Mouse (Mus musculus) MEL (cell line): ENCODE results near the gene Zfp92. TPM values are rescaled to one million over a fixed set of nuclear protein-coding genes. Genes with fewer than 3 reads are reported as not detected.

ENCODE experiments used
- DNase-seq: peaks from one replicate; pipeline ENCODE4 v3.0.0; 2011; ENCODE audit warnings: low read depth, low spot score
- H3K27ac ChIP-seq: 2 replicates; pipeline ENCODE4 v1.5.1; 2012; ENCODE audit warnings: low read depth, mild to moderate bottlenecking, control low read depth, low read length, moderate library complexity; ENCODE audit not compliant: control insufficient read depth
- H3K27me3 ChIP-seq, 2 experiments: fragments of 150-350 bp in 1 of 2; sonication (generic) in 1 of 2; 2 replicates each; pipeline ENCODE4 v1.6.1; 2012; ENCODE audit warnings: low read length in 2 of 2, mild to moderate bottlenecking in 2 of 2, improper control_type of control experiment in 1 of 2, moderate library complexity in 1 of 2; ENCODE audit not compliant: insufficient read depth in 2 of 2, control insufficient read depth in 1 of 2
- H3K36me3 ChIP-seq, 2 experiments: 2 replicates each; pipeline ENCODE4 v1.6.1; 2012 to 2014; ENCODE audit warnings: low read length in 2 of 2, improper control_type of control experiment in 1 of 2, inconsistent platforms in 1 of 2, mild to moderate bottlenecking in 1 of 2; ENCODE audit not compliant: insufficient read depth in 2 of 2, control insufficient read depth in 1 of 2
- H3K4me1 ChIP-seq, 2 experiments: fragments of 150-350 bp in 1 of 2; sonication (generic) in 1 of 2; 2 replicates each; pipeline ENCODE4 v1.6.1; 2012; ENCODE audit warnings: low read length in 2 of 2, improper control_type of control experiment in 1 of 2, mild to moderate bottlenecking in 1 of 2; ENCODE audit not compliant: insufficient read depth in 2 of 2, control insufficient read depth in 1 of 2
- H3K4me3 ChIP-seq, 2 experiments: fragments of 150-350 bp in 1 of 2; sonication (generic) in 1 of 2; 2 replicates each; pipeline ENCODE4 v1.5.1; 2012; ENCODE audit warnings: low read depth in 2 of 2, low read length in 2 of 2, mild to moderate bottlenecking in 2 of 2, moderate library complexity in 2 of 2, control low read depth in 1 of 2, improper control_type of control experiment in 1 of 2; ENCODE audit not compliant: control insufficient read depth in 1 of 2, insufficient read depth in 1 of 2
- H3K79me2 ChIP-seq: 2 replicates; pipeline ENCODE4 v1.6.1; 2012; ENCODE audit warnings: mild to moderate bottlenecking, low read length, moderate library complexity; ENCODE audit not compliant: control insufficient read depth, poor library complexity, insufficient read depth
- H3K9ac ChIP-seq: 2 replicates; pipeline ENCODE4 v1.6.1; 2012; ENCODE audit warnings: low read depth, mild to moderate bottlenecking, control low read depth, low read length, moderate library complexity; ENCODE audit not compliant: control insufficient read depth, poor library complexity, severe bottlenecking
- H3K9me3 ChIP-seq: fragments of 150-350 bp; sonication (generic); replicated peaks from 2 replicates; pipeline ENCODE4 v1.6.1; 2012; ENCODE audit warnings: mild to moderate bottlenecking, low read length, improper control_type of control experiment, moderate library complexity; ENCODE audit not compliant: insufficient read depth
- CHD1 ChIP-seq: IDR thresholded peaks from 2 replicates; pipeline ENCODE4 v1.6.1; 2012; ENCODE audit warnings: low read depth, mild to moderate bottlenecking, inconsistent platforms, low read length, improper control_type of control experiment
- CTCF ChIP-seq, 3 experiments: IDR thresholded peaks in 2 of 3; conservative IDR thresholded peaks in 1 of 3; 2 replicates each; pipeline ENCODE4 v1.5.1; 2011 to 2012; ENCODE audit warnings: low read length in 3 of 3, low read depth in 2 of 3, mild to moderate bottlenecking in 2 of 3, improper control_type of control experiment in 1 of 3, inconsistent platforms in 1 of 3, mixed read lengths in 1 of 3, moderate library complexity in 1 of 3; ENCODE audit not compliant: control insufficient read depth in 1 of 3, insufficient read depth in 1 of 3, poor library complexity in 1 of 3, severe bottlenecking in 1 of 3
- E2F4 ChIP-seq: IDR thresholded peaks from 2 replicates; pipeline ENCODE4 v1.6.1; 2011; ENCODE audit warnings: low read depth, low read length, improper control_type of control experiment, borderline replicate concordance
- EP300 ChIP-seq, 2 experiments: IDR thresholded peaks; 2 replicates each; pipeline ENCODE4 v1.6.1; 2011; ENCODE audit warnings: improper control_type of control experiment in 2 of 2, low read length in 2 of 2, low read depth in 1 of 2, mild to moderate bottlenecking in 1 of 2
- ETS1 ChIP-seq: IDR thresholded peaks from 2 replicates; pipeline ENCODE4 v1.6.1; 2012; ENCODE audit warnings: low read depth, mild to moderate bottlenecking, inconsistent platforms, low read length, improper control_type of control experiment, moderate library complexity
- GABPA ChIP-seq: IDR thresholded peaks from 2 replicates; pipeline ENCODE4 v1.6.1; 2012; ENCODE audit warnings: low read depth, mild to moderate bottlenecking, inconsistent platforms, low read length, improper control_type of control experiment, moderate library complexity
- GATA1 ChIP-seq: IDR thresholded peaks from 2 replicates; pipeline ENCODE4 v1.6.1; 2011; ENCODE audit warnings: low read depth, low read length, improper control_type of control experiment
- MAFK ChIP-seq: IDR thresholded peaks from 2 replicates; pipeline ENCODE4 v1.6.1; 2011; ENCODE audit warnings: low read depth, mild to moderate bottlenecking, low read length, improper control_type of control experiment, borderline replicate concordance
- MAX ChIP-seq: IDR thresholded peaks from 2 replicates; pipeline ENCODE4 v1.6.1; 2011; ENCODE audit warnings: low read length, improper control_type of control experiment
- MYB ChIP-seq: IDR thresholded peaks from 2 replicates; pipeline ENCODE4 v1.6.1; 2011; ENCODE audit warnings: mild to moderate bottlenecking, low read depth, low read length, improper control_type of control experiment
- NRF1 ChIP-seq: IDR thresholded peaks from 2 replicates; pipeline ENCODE4 v1.6.1; 2014; ENCODE audit warnings: low read depth, mild to moderate bottlenecking, inconsistent platforms, low read length, improper control_type of control experiment, moderate library complexity; ENCODE audit not compliant: poor library complexity, insufficient read depth, severe bottlenecking
- POLR2AphosphoS2 ChIP-seq: IDR thresholded peaks from 2 replicates; pipeline ENCODE4 v1.6.1; 2011; ENCODE audit warnings: low read length, improper control_type of control experiment
- POLR2AphosphoS5 ChIP-seq: IDR thresholded peaks from 2 replicates; pipeline ENCODE4 v1.6.1; 2012; ENCODE audit warnings: low read depth, borderline replicate concordance, mild to moderate bottlenecking, inconsistent platforms, low read length, moderate library complexity, mixed read lengths
- RAD21 ChIP-seq: IDR thresholded peaks from 2 replicates; pipeline ENCODE4 v1.6.1; 2011; ENCODE audit warnings: mild to moderate bottlenecking, low read depth, low read length, improper control_type of control experiment
- RCOR1 ChIP-seq: IDR thresholded peaks from 2 replicates; pipeline ENCODE4 v1.6.1; 2012; ENCODE audit warnings: low read depth, mild to moderate bottlenecking, inconsistent platforms, low read length, improper control_type of control experiment
- SIN3A ChIP-seq: IDR thresholded peaks from 2 replicates; pipeline ENCODE4 v1.6.1; 2012; ENCODE audit warnings: low read length, improper control_type of control experiment, inconsistent platforms
- TCF12 ChIP-seq: IDR thresholded peaks from 2 replicates; pipeline ENCODE4 v1.6.1; 2014; ENCODE audit warnings: low read depth, mild to moderate bottlenecking, inconsistent platforms, low read length, improper control_type of control experiment, moderate library complexity
- USF1 ChIP-seq: IDR thresholded peaks from 2 replicates; pipeline ENCODE4 v1.6.1; 2014; ENCODE audit warnings: low read depth, mild to moderate bottlenecking, inconsistent platforms, low read length, improper control_type of control experiment, moderate library complexity
- USF2 ChIP-seq, 2 experiments: IDR thresholded peaks; 2 replicates each; pipeline ENCODE4 v1.6.1; 2011 to 2012; ENCODE audit warnings: improper control_type of control experiment in 2 of 2, low read length in 2 of 2, borderline replicate concordance in 1 of 2, inconsistent platforms in 1 of 2, low read depth in 1 of 2, mild to moderate bottlenecking in 1 of 2; ENCODE audit not compliant: insufficient read depth in 1 of 2
- ZKSCAN1 ChIP-seq: IDR thresholded peaks from 2 replicates; pipeline ENCODE4 v1.6.1; 2012; ENCODE audit warnings: low read depth, mild to moderate bottlenecking, inconsistent platforms, low read length, improper control_type of control experiment, moderate library complexity
- ZMIZ1 ChIP-seq: IDR thresholded peaks from 2 replicates; pipeline ENCODE4 v1.6.1; 2012; ENCODE audit warnings: low read depth, mild to moderate bottlenecking, inconsistent platforms, low read length, improper control_type of control experiment, moderate library complexity
- ZNF384 ChIP-seq: IDR thresholded peaks from 2 replicates; pipeline ENCODE4 v1.6.1; 2012; ENCODE audit warnings: low read depth, mild to moderate bottlenecking, inconsistent platforms, low read length, improper control_type of control experiment
- polyA plus RNA-seq, 2 experiments: library from polyadenylated mRNA; stranded (reverse) in 1 of 2; unstranded in 1 of 2; fragments of >175 nt in 1 of 2; fragments of >200 nt in 1 of 2; gene quantifications; 2 replicates each; pipeline versions ENCODE4 v1.2.1 to v1.2.4; 2012; ENCODE audit warnings: low replicate concordance in 2 of 2, low read depth in 1 of 2; ENCODE audit not compliant: insufficient read length in 2 of 2, insufficient read depth in 1 of 2, missing spikeins in 1 of 2
- total RNA-seq: library from RNA; depleted of rRNA; stranded (reverse); fragments of 300-350 nt; gene quantifications from 2 replicates; pipeline ENCODE4 v1.2.3, GENCODE M21; 2012

The Zfp92 gene
- total and polyA plus RNA-seq, 3 experiments: not detected

- Histone ChIP-seq H3K27me3 (no peaks in the 10 kb centered on the region), H3K9me3 (no peaks in the 10 kb centered on the region), H3K4me1 (no peaks in the 10 kb centered on the region), H3K79me2 (no peaks in the 10 kb centered on the region), H3K36me3 (no peaks in the 10 kb centered on the region), H3K9ac (no peak overlapping the region), H3K27ac (no peak overlapping the region), H3K4me3 (no peak overlapping the region)
- no peak for DNase-seq
- TF ChIP-seq ZMIZ1: no peak
- no peak for TF ChIP-seq CTCF (IDR thresholded peaks at IDR 0.05 in 2 of 3, conservative IDR thresholded peaks at IDR 0.05 in 1 of 3; ENCODE audit: control insufficient read depth in 1 of 3, insufficient read depth in 1 of 3, low read depth in 2 of 3, low read length in 3 of 3, poor library complexity in 1 of 3, severe bottlenecking in 1 of 3)
- TF ChIP-seq E2F4: no peak
- TF ChIP-seq CHD1: no peak
- no peak for TF ChIP-seq RCOR1
- TF ChIP-seq ZKSCAN1: no peak
- TF ChIP-seq ETS1: no peak
- no peak for TF ChIP-seq RAD21
These were observed 64.9 kb downstream of the Zfp92 start for GRCm38 (mm10) chrX:73475658-73476256.

GRCm38 (mm10) chrX:73476621-73477020 is 65.7 kb downstream of the Zfp92 start:
- H3K79me2 ChIP-seq: no peaks in the 10 kb centered on the region
- no peaks in the 10 kb centered on the region for H3K9me3 ChIP-seq
- no peaks in the 10 kb centered on the region for H3K4me1 ChIP-seq
- H3K36me3 ChIP-seq: no peaks in the 10 kb centered on the region
- no peak for TF ChIP-seq GATA1
- no peak for TF ChIP-seq TCF12
- no peak for TF ChIP-seq ETS1
- TF ChIP-seq CTCF (IDR thresholded peaks at IDR 0.05 in 2 of 3, conservative IDR thresholded peaks at IDR 0.05 in 1 of 3; ENCODE audit: control insufficient read depth in 1 of 3, insufficient read depth in 1 of 3, low read depth in 2 of 3, low read length in 3 of 3, poor library complexity in 1 of 3, severe bottlenecking in 1 of 3): no peak
- TF ChIP-seq RAD21: no peak
- no peak for TF ChIP-seq USF2 (IDR thresholded peaks at IDR 0.05; ENCODE audit: borderline replicate concordance in 1 of 2, insufficient read depth in 1 of 2, low read depth in 1 of 2, low read length in 2 of 2)
- TF ChIP-seq ZMIZ1: no peak
- TF ChIP-seq ZNF384: no peak
- no peak for TF ChIP-seq NRF1
- no peak for TF ChIP-seq E2F4
- TF ChIP-seq GABPA: no peak
- TF ChIP-seq MAX: no peak
- no peak for TF ChIP-seq USF1
- no peak for TF ChIP-seq MAFK
- TF ChIP-seq EP300 (IDR thresholded peaks at IDR 0.05; ENCODE audit: low read depth in 1 of 2, low read length in 2 of 2): no peak
- no peak for TF ChIP-seq POLR2AphosphoS5
- no peak for TF ChIP-seq SIN3A
- no peak for TF ChIP-seq MYB
- TF ChIP-seq POLR2AphosphoS2: no peak
- no peaks in the 10 kb centered on the region for H3K27me3 ChIP-seq
- no peak overlapping the region for H3K27ac ChIP-seq
- no peak for DNase-seq
- no peak overlapping the region for H3K9ac ChIP-seq
- no peak overlapping the region for H3K4me3 ChIP-seq
